Mouse (Mus musculus) E14TG2a.4 (cell line): ENCODE measurements around the gene Mrps26.
A peak's percentile ranks its signal among the peaks of the same experiment; 100 is the strongest.

Experiments
- H3K27me3 ChIP-seq: 2 replicates; pipeline ENCODE4 v1.6.1; 2014; ENCODE audit warnings: low read length, control low read depth; ENCODE audit not compliant: insufficient read depth
- H3K36me3 ChIP-seq: 2 replicates; pipeline ENCODE4 v1.6.1; 2014; ENCODE audit warnings: low read length, control low read depth; ENCODE audit not compliant: insufficient read depth
- H3K4me1 ChIP-seq: replicated peaks from 2 replicates; pipeline ENCODE4 v1.6.1; 2014; ENCODE audit warnings: low read depth, low read length, control low read depth
- H3K4me3 ChIP-seq: replicated peaks from 2 replicates; pipeline ENCODE4 v1.5.1; 2014; ENCODE audit warnings: mild to moderate bottlenecking, low read length
- H3K9me3 ChIP-seq: 2 replicates; pipeline ENCODE4 v1.6.1; 2014; ENCODE audit warnings: low read length, control low read depth
- CTCF ChIP-seq: conservative IDR thresholded peaks from 2 replicates; pipeline ENCODE4 v1.5.1; 2014; ENCODE audit warnings: low read length
- NANOG ChIP-seq: IDR thresholded peaks from 2 replicates; pipeline ENCODE4 v1.6.1; 2014; ENCODE audit warnings: borderline replicate concordance, low read length, mixed read lengths
- POU5F1 ChIP-seq: IDR thresholded peaks from 2 replicates; pipeline ENCODE4 v1.6.1; 2014; ENCODE audit warnings: low read length, borderline replicate concordance

Mrps26 gene

GRCm38 (mm10) chr2:130579791-130580190 lies 16.2 kb downstream of the Mrps26 start:
- H3K27me3 ChIP-seq = peaks cover 91% of the 10 kb centered on the region
- H3K4me3 ChIP-seq = peak overlapping the region; percentile 72; the same call in 1 of the 2 replicates
- peaks cover 45% of the 10 kb centered on the region for H3K4me1 ChIP-seq
- no peaks in the 10 kb centered on the region for H3K36me3 ChIP-seq
- H3K9me3 ChIP-seq = no peaks in the 10 kb centered on the region
- no peak for TF ChIP-seq NANOG
- no peak for TF ChIP-seq CTCF
- no peak for TF ChIP-seq POU5F1

GRCm38 (mm10) chr2:130581201-130581600 lies 17.7 kb downstream of the Mrps26 start:
- Histone ChIP-seq H3K36me3 (no peaks in the 10 kb centered on the region), H3K27me3 (peaks cover 83% of the 10 kb centered on the region), H3K4me1 (peaks cover 38% of the 10 kb centered on the region), H3K9me3 (no peaks in the 10 kb centered on the region), H3K4me3 (peak overlapping the region; percentile 72)
- no peak for TF ChIP-seq POU5F1
- no peak for TF ChIP-seq NANOG
- TF ChIP-seq CTCF = no peak

- no peak for TF ChIP-seq CTCF
- TF ChIP-seq POU5F1 = no peak
- TF ChIP-seq NANOG = no peak
- H3K9me3 ChIP-seq = no peaks in the 10 kb centered on the region
- peaks cover 70% of the 10 kb centered on the region for H3K27me3 ChIP-seq
- H3K36me3 ChIP-seq = no peaks in the 10 kb centered on the region
- H3K4me1 ChIP-seq = peaks cover 36% of the 10 kb centered on the region
- peak within 1 kb of the TSS; percentile 72; the same call in 1 of the 2 replicates for H3K4me3 ChIP-seq
These were observed 19.0 kb downstream of the Mrps26 start, which contains the start of gene Avp for GRCm38 (mm10) chr2:130582552-130582951. Gene Avp, minus strand, starts transcription at chr2:130582554.

GRCm38 (mm10) chr2:130583902-130584560 lies 20.5 kb downstream of the Mrps26 start:
- Histone ChIP-seq H3K27me3 (peaks cover 55% of the 10 kb centered on the region), H3K4me1 (peaks cover 30% of the 10 kb centered on the region), H3K4me3 (no peak overlapping the region), H3K36me3 (no peaks in the 10 kb centered on the region), H3K9me3 (no peaks in the 10 kb centered on the region)
- TF ChIP-seq CTCF (no peak), POU5F1 (no peak), NANOG (no peak)

- H3K9me3 ChIP-seq = no peaks in the 10 kb centered on the region
- TF ChIP-seq NANOG (no peak), POU5F1 (no peak), CTCF (no peak)
- H3K4me3 ChIP-seq = no peak overlapping the region
- H3K36me3 ChIP-seq = peaks cover 10% of the 10 kb centered on the region
- peaks cover 35% of the 10 kb centered on the region for H3K27me3 ChIP-seq
- peaks cover 32% of the 10 kb centered on the region for H3K4me1 ChIP-seq
These were observed 22.5 kb downstream of the Mrps26 start for GRCm38 (mm10) chr2:130586016-130586415.

GRCm38 (mm10) chr2:130588373-130588772 lies 24.8 kb downstream of the Mrps26 start:
- Histone ChIP-seq H3K36me3 (peaks cover 28% of the 10 kb centered on the region), H3K9me3 (no peaks in the 10 kb centered on the region), H3K27me3 (peaks cover 14% of the 10 kb centered on the region), H3K4me3 (no peak overlapping the region), H3K4me1 (peaks cover 25% of the 10 kb centered on the region)
- TF ChIP-seq POU5F1 (no peak), CTCF (no peak), NANOG (no peak)

- Histone ChIP-seq H3K36me3 (peaks cover 31% of the 10 kb centered on the region), H3K4me3 (no peak overlapping the region), H3K27me3 (peaks cover 8% of the 10 kb centered on the region), H3K4me1 (peaks cover 28% of the 10 kb centered on the region), H3K9me3 (no peaks in the 10 kb centered on the region)
- TF ChIP-seq CTCF (no peak), NANOG (no peak), POU5F1 (no peak)
These were observed 25.6 kb downstream of the Mrps26 start for GRCm38 (mm10) chr2:130589157-130589556.

GRCm38 (mm10) chr2:130589761-130590160 lies 26.2 kb downstream of the Mrps26 start:
- Histone ChIP-seq H3K9me3 (no peaks in the 10 kb centered on the region), H3K27me3 (0 out of 2 replicates have a peak, but pooled peaks cover 3% of the 10 kb centered on the region), H3K4me3 (no peak overlapping the region), H3K36me3 (peaks cover 34% of the 10 kb centered on the region), H3K4me1 (peaks cover 31% of the 10 kb centered on the region)
- no peak for TF ChIP-seq NANOG
- TF ChIP-seq POU5F1 = no peak
- no peak for TF ChIP-seq CTCF

- no peak overlapping the region for H3K4me3 ChIP-seq
- H3K9me3 ChIP-seq = no peaks in the 10 kb centered on the region
- no peaks in the 10 kb centered on the region for H3K27me3 ChIP-seq
- TF ChIP-seq POU5F1 (no peak), CTCF (no peak), NANOG (no peak)
- H3K4me1 ChIP-seq = peaks cover 31% of the 10 kb centered on the region
- H3K36me3 ChIP-seq = peaks cover 46% of the 10 kb centered on the region
These were observed 27.5 kb downstream of the Mrps26 start for GRCm38 (mm10) chr2:130591016-130591415.
